Mouse (Mus musculus): ENCODE data around the gene Hist3h2a.

The Hist3h2a gene

DNA sequence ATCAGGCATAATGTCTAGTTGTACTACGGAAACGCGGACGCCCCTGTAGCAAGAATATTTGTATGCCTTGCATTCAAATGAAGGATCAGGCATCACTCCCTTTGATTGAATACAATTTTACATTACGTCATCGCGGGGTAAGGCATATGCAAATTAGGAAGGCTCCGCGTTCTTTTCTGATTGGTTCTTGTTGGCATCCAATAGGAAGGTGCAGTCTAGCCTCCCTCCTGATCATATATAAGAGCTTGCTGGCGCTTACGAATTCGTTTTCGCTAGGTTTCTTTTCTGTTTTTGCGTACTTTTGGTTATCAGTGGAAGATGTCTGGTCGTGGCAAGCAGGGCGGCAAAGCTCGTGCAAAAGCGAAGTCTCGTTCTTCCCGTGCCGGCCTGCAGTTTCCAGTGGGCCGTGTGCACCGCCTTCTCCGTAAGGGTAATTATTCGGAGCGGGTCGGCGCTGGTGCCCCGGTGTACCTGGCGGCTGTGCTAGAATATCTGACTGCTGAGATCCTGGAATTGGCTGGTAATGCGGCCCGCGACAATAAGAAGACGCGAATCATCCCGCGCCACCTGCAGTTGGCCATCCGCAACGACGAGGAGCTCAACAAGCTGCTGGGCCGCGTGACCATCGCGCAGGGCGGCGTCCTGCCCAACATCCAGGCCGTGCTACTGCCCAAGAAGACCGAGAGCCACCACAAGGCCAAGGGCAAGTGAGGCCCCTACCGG lies at the start of gene Hist3h2a, which contains the start of gene Trim17:
Hist3h2a (plus strand) TSS at position 266 of the 723 bp plus-strand sequence.
Trim17 (plus strand) TSS at position 266 of the 723 bp plus-strand sequence.
- DNase-seq (ENCODE audit: low spot score), result peak; percentile 83

GRCm38 (mm10) chr11:58904838-58905237 lies 49.6 kb upstream of the Hist3h2a start:
- DNase-seq (ENCODE audit: low spot score), result no peak

- DNase-seq (ENCODE audit: low spot score), result no peak
Observed at GRCm38 (mm10) chr11:58913776-58914175, 40.7 kb upstream of the Hist3h2a start.

- DNase-seq (ENCODE audit: low spot score), result no peak
Observed at GRCm38 (mm10) chr11:58914461-58915028, 39.9 kb upstream of the Hist3h2a start.

DNA sequence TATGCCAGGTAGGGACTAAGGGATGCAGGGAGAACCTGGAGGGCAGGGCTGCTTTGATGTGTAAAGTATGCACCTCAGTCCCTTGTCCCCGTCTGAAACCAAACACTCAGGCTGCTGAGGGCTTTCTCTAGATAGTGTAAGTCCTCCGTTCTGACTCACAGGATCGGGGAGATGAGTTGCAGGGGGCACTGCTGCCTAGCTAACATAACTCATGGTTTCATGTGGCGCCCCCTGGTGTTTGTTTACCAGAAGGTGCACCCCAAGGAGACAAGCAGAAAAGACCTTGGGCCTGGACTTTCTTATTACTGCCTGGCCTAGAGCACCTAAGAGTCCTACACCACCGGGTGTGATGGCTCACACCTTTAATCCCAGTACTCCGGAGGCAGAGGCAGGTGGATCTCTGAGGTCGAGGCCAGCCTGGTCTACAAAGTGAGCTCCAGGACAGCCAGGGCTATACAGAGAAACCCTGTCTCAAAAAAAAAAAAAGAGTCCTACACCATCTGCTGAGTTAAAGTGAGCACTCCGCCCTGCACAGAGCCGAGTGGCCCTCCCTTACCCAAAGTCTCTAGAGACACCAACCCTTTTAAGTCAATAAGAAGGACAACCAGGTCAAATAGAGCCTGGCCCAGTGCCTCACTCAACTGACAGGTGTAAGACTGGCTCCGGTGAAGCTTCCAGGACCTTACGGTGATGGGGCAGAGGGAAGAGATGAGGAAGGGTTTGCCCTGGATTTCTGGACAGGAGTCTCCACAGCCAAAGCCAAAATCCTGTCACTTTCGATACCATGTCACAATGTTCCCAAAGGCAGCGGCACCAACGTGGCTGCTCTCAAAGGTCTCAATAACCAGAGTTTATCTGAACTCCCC lies 37.4 kb upstream of the Hist3h2a start:
- no peak for DNase-seq (ENCODE audit: low spot score)

- no peak for DNase-seq (ENCODE audit: low spot score)
Observed at GRCm38 (mm10) chr11:58917745-58918366, 36.6 kb upstream of the Hist3h2a start, which contains the start of gene Btnl10. Gene Btnl10, plus strand, starts transcription at chr11:58917908.

GRCm38 (mm10) chr11:58918759-58919158 lies 35.7 kb upstream of the Hist3h2a start:
- DNase-seq (ENCODE audit: low spot score), result no peak

- DNase-seq (ENCODE audit: low spot score), result no peak
Observed at GRCm38 (mm10) chr11:58922420-58922819, 32.1 kb upstream of the Hist3h2a start.

DNA sequence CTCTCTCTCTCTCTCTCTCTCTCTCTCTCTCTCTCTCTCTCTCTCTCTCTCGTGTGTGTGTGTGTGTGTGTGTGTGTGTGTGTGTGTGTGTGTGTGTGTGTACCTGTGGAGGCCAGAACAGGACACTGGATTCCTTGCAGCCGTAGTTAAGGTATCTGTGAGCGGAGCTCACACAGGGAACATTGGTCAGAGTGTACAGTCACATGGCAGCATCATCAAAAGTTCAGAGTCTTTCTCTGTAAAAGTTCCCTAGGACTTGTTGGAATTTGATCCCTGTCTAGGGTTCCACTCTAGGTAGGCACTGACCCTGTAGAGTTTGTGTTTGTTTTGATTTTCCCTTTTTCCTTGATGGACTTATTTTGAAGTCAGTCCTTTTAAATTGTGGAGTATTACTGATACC lies 27.8 kb upstream of the Hist3h2a start:
- DNase-seq (ENCODE audit: low spot score), result no peak

DNA sequence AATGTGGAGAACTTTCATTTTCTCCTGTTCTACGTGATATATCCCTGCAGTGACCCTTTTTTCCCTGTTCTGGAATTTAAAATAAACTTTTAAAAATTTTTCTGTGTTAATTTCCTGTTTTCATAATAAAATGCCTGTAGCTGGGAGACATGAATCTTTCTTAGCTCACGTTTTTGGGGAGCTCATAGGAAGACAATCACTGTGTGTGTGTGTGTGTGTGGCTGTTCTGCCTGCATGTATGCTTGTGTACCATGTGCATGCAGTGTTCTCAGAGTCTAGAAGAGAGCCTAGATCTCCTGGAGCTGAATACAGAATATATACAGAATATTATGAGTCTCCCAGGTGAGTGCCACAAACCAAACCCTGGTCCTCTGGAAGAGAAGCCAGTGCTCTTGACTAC lies 27.4 kb upstream of the Hist3h2a start:
- no peak for DNase-seq (ENCODE audit: low spot score)

DNA sequence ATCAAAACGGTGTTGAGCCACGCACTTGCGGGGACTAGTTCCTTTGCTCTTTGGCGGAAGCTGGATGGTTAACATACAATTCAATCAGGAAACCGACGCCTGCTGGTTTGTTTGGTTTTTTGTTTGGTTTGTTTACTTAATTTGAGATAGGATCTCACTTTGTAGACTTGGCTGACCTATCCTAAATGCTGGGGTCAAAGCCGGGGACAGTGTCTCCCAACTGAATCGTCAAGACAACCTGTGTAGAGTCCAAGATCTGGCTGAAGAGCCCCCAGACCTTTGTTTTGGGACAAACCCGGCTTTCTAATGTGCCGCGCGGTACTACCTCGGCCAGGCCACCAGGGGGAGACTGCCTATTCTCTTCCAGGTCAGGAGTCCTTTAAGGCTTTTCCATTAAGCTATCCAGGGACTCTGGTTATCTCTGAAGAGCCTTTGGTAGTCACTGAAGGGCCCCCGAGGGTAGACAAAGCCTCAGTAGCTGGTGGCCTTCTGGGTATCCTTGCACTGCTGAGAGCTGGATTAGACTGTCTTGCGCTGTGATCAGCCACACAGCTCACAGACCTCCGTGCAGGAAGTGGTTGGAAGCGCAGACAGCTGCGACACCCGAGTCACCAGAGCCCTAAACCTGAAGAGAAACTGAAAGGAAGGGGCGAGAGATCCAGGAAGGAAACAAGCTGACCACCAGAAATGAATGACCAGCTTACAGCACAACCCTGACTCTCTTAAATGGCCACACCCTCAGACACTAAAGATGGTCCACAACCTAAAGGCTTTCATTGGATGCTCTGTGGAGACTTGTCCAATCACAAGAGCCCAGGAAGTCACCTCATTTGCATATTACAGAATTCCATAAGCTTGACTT lies 26.5 kb upstream of the Hist3h2a start:
- no peak for DNase-seq (ENCODE audit: low spot score)

DNA sequence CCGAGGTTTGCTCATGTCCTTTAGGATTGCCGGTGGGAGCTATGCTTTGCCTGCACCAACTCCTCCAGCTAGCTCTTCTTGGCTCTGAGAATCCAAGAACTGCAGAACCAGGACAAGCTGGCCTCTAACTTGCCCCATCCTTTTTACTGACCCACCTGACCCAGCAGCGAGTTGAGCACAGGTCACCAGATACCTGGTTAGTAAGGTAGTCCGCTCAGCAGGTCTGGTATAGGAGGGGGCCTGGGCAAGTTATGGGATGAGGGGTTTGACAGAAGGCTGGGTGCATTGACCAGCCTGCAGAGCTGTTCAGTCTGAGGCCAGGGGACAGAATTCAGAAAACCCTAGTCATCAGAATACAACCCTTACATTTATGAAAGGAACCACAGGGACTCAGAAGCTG lies 25.4 kb upstream of the Hist3h2a start:
- no peak for DNase-seq (ENCODE audit: low spot score)

DNA sequence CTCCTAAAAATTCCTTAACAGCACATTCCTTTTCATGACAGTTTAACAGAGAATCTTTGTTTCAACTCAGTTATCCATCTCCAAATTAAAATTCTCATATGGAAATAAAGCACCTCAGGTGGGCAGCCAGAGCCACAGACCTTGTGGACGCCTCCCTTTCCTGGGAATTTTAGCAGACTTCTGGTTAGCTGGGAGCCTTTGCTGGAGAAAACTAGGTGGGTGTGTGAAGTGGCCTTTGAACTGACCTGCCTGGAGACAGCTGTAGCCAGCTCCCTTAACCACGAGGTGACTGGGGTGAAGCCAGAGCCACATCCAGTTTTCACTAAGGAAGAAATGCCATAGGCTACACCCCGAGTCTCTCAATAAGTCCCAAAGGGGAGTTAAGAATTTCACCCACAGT lies 24.8 kb upstream of the Hist3h2a start:
- DNase-seq (ENCODE audit: low spot score), result no peak

DNA sequence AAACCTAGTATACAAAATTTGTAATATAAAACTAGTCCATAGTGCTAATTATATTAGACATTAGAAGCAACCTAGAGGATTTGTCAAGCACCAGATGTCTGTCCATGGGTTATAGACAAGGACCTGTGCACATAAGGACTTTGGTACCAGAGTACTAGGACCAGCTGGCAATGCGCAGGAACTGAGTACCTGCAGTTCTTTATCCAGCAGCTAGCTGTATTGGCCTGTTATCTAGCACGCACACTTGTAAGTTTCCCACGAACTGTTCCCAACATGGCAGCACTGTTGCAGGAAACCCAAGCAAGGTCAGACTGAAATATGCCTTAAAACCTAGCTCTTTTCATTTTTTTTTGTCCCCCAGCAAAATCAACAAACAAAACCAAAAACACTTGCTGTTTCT lies 24.2 kb upstream of the Hist3h2a start:
- no peak for DNase-seq (ENCODE audit: low spot score)

- no peak for DNase-seq (ENCODE audit: low spot score)
Observed at GRCm38 (mm10) chr11:58931576-58931975, 22.9 kb upstream of the Hist3h2a start.

DNA sequence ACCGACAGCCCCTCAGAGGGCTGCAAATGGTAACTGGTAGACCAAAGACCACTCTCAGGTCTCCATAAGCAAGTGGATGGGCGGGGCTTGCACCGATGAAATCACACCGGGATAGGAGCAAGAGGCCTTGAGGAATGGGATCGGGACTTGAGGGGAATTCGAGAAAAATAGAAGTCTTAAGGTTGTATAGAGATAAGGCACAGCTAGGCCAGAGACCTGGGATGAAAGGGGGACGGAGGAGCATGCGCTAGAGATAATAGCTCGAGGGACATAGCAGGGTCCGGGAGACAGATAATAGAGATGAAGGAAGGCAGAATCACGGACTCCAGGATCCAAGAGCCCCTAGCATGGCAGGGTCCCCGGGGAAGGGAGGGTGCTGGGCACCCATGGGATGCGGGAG lies 16.6 kb upstream of the Hist3h2a start:
- DNase-seq (ENCODE audit: low spot score), result no peak

- peak; percentile 84 for DNase-seq (ENCODE audit: low spot score)
Observed at GRCm38 (mm10) chr11:58938322-58939087, 16.0 kb upstream of the Hist3h2a start, which contains the start of gene Rnf187. Gene Rnf187, minus strand, starts transcription at chr11:58938916.

DNA sequence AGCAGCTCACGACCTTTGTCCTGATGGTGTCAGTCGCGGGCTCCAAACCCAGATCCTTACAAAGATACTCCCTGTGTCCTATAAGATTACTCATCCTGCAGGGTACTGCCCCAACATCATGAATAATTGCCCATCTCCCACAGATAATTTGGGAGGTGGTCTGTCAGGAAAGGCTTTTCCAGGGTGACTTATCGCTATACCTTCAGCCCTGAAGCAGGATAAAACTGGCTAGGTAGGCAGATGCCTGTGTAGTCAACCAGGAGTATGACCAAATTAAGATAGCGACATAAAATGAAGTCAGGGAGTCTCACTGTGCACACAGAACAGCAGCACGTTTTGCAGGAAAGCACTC lies 15.4 kb upstream of the Hist3h2a start:
- no peak for DNase-seq (ENCODE audit: low spot score)

GRCm38 (mm10) chr11:58944136-58944535 lies 10.3 kb upstream of the Hist3h2a start:
- no peak for DNase-seq (ENCODE audit: low spot score)

DNA sequence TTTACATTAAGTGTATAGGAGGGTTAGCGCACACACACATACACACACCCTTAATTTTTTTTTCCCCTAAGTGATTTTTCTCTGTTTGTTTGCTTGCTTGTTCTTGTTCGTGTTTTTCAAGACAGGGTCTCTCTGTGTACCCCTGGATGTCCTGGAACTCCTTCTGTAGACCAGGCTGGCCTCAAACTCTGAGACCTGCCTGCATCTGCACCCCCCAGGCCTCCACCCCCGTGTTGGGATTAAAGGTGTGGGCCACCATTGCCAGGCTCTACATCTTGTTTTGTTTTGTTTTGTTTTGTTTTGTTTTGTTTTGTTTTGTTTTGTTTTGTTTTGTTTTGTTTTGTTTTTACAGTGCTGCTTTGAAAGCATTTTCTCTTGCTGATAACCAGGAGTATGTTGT lies 7.2 kb upstream of the Hist3h2a start:
- no peak for DNase-seq (ENCODE audit: low spot score)

Data from ovary, adult 18-20 months (tissue).